Mouse (Mus musculus) monocyte, adult 59 days (primary cell): ENCODE measurements around the gene Arfip2. TPM values are rescaled to one million over a fixed set of nuclear protein-coding genes. Genes with fewer than 3 reads are reported as not detected.

Experiments
- total RNA-seq, 2 experiments: library from RNA; stranded (reverse); gene quantifications; one replicate each; pipeline ENCODE4 v1.2.4; 2023

The Arfip2 gene
- 10 to 100 TPM; 26.1 to 31.4 TPM for total RNA-seq

DNA sequence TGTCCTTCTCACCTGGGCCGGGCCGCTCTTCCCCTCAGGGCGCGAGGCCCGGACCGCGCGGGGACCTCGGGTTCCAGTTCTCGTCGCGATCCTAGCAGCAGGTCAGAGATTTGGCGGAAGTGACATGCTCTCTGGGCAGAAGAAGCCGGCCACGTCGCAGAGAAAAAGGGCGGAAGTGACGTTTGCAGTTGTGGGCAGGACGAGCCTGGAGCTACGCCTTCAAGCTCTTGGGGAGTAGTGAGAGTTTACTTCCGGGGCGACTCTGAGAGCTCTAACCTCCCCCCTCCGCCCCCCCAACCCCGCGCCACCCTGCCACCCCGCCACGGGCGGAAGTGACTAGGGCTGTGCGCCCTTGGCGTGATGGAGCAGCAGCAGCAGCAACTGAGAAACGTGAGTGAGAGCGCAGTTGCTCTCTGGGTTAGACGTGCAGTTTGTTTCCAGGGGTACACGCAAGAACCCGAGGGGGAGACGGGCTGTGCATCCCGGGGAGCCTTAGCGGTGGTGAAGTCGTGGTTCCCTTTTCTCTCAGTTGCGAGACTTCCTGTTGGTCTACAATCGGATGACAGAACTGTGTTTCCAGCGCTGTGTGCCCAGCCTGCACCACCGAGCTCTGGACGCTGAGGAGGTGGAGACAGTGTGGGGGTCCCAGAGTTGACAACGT, at the start of gene Arfip2, which contains the start of gene Gm45799:
Arfip2 (minus strand) TSS at position 184 of the 661 bp plus-strand sequence.
Gm45799 (plus strand) TSS at position 320 of the 661 bp plus-strand sequence.

DNA sequence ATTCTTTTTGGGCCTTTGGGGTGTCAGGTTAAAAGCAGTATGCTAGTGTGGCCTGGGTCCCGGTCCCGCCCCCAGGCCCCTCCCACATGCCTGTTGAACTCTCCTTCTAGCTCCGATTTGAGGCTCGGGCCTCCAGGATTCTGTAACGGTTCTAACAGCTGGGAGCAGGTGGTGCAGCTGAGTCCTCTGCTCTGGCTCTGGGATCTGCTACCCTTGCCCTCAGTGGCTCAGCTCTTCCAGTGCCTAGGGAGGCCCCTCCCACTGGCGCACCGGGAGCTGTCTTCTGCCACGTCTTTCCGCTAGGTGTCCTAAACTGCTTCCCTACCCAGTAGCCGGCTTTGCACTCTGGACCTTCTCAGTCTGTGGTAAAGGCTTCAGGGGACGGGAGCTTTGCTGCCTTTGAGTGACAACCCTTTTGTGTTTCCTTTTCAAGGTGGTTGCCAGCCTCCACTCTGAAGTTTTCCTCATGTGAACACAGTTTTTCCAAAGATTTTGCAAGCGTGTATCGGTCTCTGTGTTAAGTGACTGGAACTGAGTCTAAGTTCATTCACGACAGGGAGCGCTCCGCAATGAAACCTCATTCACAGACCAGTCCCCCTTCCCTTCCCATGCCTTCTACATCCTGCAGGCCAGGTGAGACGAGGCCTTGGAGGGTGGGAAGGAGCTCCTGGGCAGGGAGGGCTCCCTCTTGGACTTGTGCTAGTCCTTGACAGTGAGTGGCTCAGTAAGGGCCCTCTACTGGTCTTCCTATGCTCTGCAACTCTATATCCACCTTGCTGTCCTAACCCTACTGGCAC, 10.6 kb upstream of the Arfip2 start, which contains the start of gene Dnhd1:
Dnhd1 (plus strand) TSS at position 189 of the 797 bp plus-strand sequence.

DNA sequence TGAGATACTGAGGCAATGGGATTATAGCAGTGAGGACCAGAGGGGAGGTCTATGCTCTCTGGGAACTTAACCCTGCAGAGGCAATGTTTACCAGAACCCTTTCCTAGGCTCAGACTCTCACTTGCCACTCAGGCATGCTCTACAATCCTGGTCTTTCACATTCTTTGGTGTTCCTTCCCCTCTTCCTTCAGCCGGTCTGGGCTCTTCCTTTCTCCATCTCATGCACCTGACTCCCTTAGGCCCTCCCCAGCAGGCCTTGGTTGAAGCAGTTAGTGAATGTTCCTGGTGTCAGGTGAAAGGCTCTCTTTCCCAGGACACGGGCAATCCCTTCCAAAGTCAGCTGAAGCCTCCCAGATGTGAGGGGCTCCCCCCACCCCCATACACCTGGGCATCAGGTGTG, 460 bp downstream of the Arfip2 start, which contains the start of gene Timm10b:
Timm10b (plus strand) TSS at position 301 of the 400 bp plus-strand sequence.

DNA sequence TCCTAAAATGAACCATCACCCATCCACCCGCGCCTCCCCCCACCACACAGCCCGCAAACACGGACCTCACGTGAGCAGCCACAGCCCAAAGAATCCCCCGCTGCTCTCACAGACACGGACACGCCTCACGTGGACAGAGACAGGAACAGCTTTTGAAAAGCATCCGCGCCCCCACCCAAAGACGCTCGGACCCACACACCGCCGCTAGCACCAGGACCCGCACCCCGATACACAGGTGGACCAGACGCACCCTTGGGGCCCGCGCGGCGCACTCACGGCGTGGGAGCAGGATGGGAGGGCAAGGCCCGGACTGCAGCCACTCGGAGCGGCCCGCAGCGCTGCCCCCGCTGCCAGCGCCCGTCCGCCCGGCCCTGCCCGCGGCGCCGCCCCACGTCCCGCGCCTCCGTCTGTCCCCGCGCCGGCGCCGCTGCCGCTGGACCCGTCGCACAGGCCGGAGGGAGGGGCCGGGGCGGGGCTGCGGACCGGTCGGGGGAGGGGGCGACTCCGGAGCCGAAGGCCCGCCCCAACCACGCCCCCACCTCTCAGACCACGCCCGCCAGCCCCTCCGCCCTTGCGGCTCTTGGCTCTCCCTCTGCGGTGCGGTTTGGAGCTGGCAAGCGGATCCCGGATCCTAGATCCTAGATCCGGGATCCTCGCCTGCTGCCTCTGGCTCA, 7.0 kb downstream of the Arfip2 start, which contains the start of gene Trim3:
Trim3 (minus strand) TSS at position 445 of the 674 bp plus-strand sequence.

Other genes with a start within 250 kb of the Arfip2 start
- gene Fam160a2, start 240.4 kb downstream of the Arfip2 start, total RNA-seq: 10 to 100 TPM; 56.3 to 63.1 TPM
- not detected for gene Cnga4, start 235.8 kb downstream of the Arfip2 start, total RNA-seq
- gene Cckbr, start 214.7 kb downstream of the Arfip2 start, total RNA-seq: not detected
- gene Cavin3, start 158.1 kb downstream of the Arfip2 start, total RNA-seq: under 1 TPM in 1 of 2 experiments, not detected in 1; 0.30 TPM
- 10 to 100 TPM; 16.4 to 19.5 TPM for gene Smpd1, start 86.1 kb downstream of the Arfip2 start, total RNA-seq
- 1 to 10 TPM; 3.2 to 3.6 TPM for gene Apbb1, start 58.8 kb downstream of the Arfip2 start, total RNA-seq
- gene Hpx, start 40.3 kb downstream of the Arfip2 start, total RNA-seq: not detected
- 10 to 100 TPM; 62.3 to 68.9 TPM for gene Trim3, start 6.8 kb downstream of the Arfip2 start, total RNA-seq
- 100 to 1,000 TPM; 102 to 110 TPM for gene Timm10b, start 360 bp downstream of the Arfip2 start, total RNA-seq
- gene Gm45799, start 136 bp upstream of the Arfip2 start, total RNA-seq: 10 to 100 TPM; 17.0 to 21.6 TPM
- gene Dnhd1, start 10.4 kb upstream of the Arfip2 start, total RNA-seq: 1 to 10 TPM; 3.1 to 9.1 TPM
- gene Ilk, start 96.2 kb upstream of the Arfip2 start, total RNA-seq: 100 to 1,000 TPM; 134 to 154 TPM
- gene Rrp8, start 97.0 kb upstream of the Arfip2 start, total RNA-seq: 10 to 100 TPM; 13.5 to 15.6 TPM
- gene Taf10, start 103.9 kb upstream of the Arfip2 start, total RNA-seq: 100 to 1,000 TPM; 179 to 208 TPM
- gene Tpp1, start 111.8 kb upstream of the Arfip2 start, total RNA-seq: 100 to 1,000 TPM in 1 of 2 experiments, 10 to 100 TPM in 1; 83.7 to 102 TPM
- under 1 TPM; 0.66 to 0.73 TPM for gene Dchs1, start 147.2 kb upstream of the Arfip2 start, total RNA-seq
- gene Mrpl17, start 170.7 kb upstream of the Arfip2 start, total RNA-seq: 10 to 100 TPM; 48.6 to 57.9 TPM